Mouse (Mus musculus): ENCODE results near the gene Prr13. TPM values are rescaled to one million over a fixed set of nuclear protein-coding genes. Genes with fewer than 3 reads are reported as not detected.

Gene Prr13
- polyA plus RNA-seq, 1 experiment, result 123 TPM

DNA sequence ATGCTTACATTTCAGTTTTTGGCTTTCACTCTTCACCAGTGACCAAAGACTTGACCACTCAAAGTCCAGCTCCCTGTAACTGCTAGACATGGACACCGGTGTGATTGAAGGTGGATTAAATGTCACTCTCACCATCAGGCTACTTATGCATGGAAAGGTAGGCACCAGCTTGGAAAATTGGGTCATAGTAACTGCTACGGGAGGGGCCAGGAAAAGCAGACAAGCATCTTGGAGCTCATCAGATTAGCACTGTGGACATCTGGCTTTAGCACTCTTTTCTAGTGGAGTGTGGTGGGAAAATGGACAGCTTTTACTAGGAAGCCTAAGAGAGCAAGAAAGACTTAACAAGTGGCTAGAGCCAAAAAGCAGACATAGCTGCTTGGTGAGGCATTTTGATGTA lies 14.4 kb downstream of the Prr13 start:
- H3K27me3 ChIP-seq (ENCODE audit: control insufficient read depth, insufficient read depth, low read length), result no peaks in the 10 kb centered on the region

GRCm38 (mm10) chr15:102474520-102474919 lies 15.7 kb downstream of the Prr13 start:
- 91% methylated on average over 2 of the region's 2 CpGs for WGBS
- peaks cover 62% of the 10 kb centered on the region for H3K36me3 ChIP-seq (ENCODE audit: control insufficient read depth, insufficient read depth, low read length)
- H3K4me1 ChIP-seq (replicated peaks; ENCODE audit: control insufficient read depth, insufficient read depth, low read length), result no peaks in the 10 kb centered on the region
- H3K27ac ChIP-seq (ENCODE audit: control insufficient read depth, insufficient read depth, low read length), result no peak overlapping the region
- no peaks in the 10 kb centered on the region for H3K27me3 ChIP-seq (ENCODE audit: control insufficient read depth, insufficient read depth, low read length)
- no peak for DNase-seq
- TF ChIP-seq POLR2A (IDR thresholded peaks at IDR 0.05; ENCODE audit: control insufficient read depth, extremely low read depth, insufficient read depth, low read length, poor library complexity) (no peak), CTCF (IDR thresholded peaks at IDR 0.05; ENCODE audit: borderline replicate concordance, control insufficient read depth, extremely low read depth, insufficient read depth, low read length, poor library complexity) (no peak)
- H3K4me3 ChIP-seq (ENCODE audit: control insufficient read depth, insufficient read depth, low read length), result no peak overlapping the region

More for the DNA sequence above, 14.4 kb downstream of the Prr13 start:
- no peak for TF ChIP-seq CTCF (IDR thresholded peaks at IDR 0.05; ENCODE audit: borderline replicate concordance, control insufficient read depth, extremely low read depth, insufficient read depth, low read length, poor library complexity)
- TF ChIP-seq POLR2A (IDR thresholded peaks at IDR 0.05; ENCODE audit: control insufficient read depth, extremely low read depth, insufficient read depth, low read length, poor library complexity), result no peak
- H3K4me3 ChIP-seq (ENCODE audit: control insufficient read depth, insufficient read depth, low read length), result no peak overlapping the region
- H3K4me1 ChIP-seq (replicated peaks; ENCODE audit: control insufficient read depth, insufficient read depth, low read length), result no peaks in the 10 kb centered on the region
- no peak overlapping the region for H3K27ac ChIP-seq (ENCODE audit: control insufficient read depth, insufficient read depth, low read length)
- no peak for DNase-seq
- 84% methylated on average over 2 of the region's 2 CpGs for WGBS
- H3K36me3 ChIP-seq (ENCODE audit: control insufficient read depth, insufficient read depth, low read length), result peaks cover 49% of the 10 kb centered on the region

- Histone ChIP-seq H3K4me1 (replicated peaks; ENCODE audit: control insufficient read depth, insufficient read depth, low read length) (no peaks in the 10 kb centered on the region), H3K27me3 (ENCODE audit: control insufficient read depth, insufficient read depth, low read length) (no peaks in the 10 kb centered on the region), H3K4me3 (ENCODE audit: control insufficient read depth, insufficient read depth, low read length) (no peak overlapping the region), H3K36me3 (ENCODE audit: control insufficient read depth, insufficient read depth, low read length) (peaks cover 92% of the 10 kb centered on the region), H3K27ac (ENCODE audit: control insufficient read depth, insufficient read depth, low read length) (no peak overlapping the region)
- DNase-seq, result no peak
- TF ChIP-seq CTCF (IDR thresholded peaks at IDR 0.05; ENCODE audit: borderline replicate concordance, control insufficient read depth, extremely low read depth, insufficient read depth, low read length, poor library complexity) (no peak), POLR2A (IDR thresholded peaks at IDR 0.05; ENCODE audit: control insufficient read depth, extremely low read depth, insufficient read depth, low read length, poor library complexity) (no peak)
- WGBS, result 97% methylated on average over 3 of the region's 3 CpGs
Measured at GRCm38 (mm10) chr15:102483136-102483535, 24.3 kb downstream of the Prr13 start.

DNA sequence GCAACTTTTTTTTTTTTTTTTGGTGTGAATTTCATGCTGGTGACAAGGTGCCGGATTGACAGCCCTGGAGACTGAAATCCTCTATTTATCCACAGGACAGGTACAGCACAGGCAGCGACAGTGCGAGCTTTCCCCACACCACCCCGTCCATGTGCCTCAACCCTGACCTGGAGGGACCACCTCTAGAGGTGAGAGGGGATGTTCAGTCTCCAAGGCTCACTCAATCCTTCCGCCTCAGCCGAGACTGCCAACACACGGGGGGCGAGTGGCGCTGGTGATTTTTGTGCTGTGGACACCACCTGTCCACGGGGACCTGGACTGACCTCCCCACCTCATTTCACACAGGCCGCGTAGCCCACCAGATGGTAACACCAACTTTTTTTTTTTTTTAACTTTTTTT lies 27.0 kb downstream of the Prr13 start:
- Histone ChIP-seq H3K4me1 (replicated peaks; ENCODE audit: control insufficient read depth, insufficient read depth, low read length) (no peaks in the 10 kb centered on the region), H3K27me3 (ENCODE audit: control insufficient read depth, insufficient read depth, low read length) (no peaks in the 10 kb centered on the region), H3K27ac (ENCODE audit: control insufficient read depth, insufficient read depth, low read length) (no peak overlapping the region), H3K4me3 (ENCODE audit: control insufficient read depth, insufficient read depth, low read length) (no peak overlapping the region), H3K36me3 (ENCODE audit: control insufficient read depth, insufficient read depth, low read length) (peaks cover 95% of the 10 kb centered on the region)
- 97% methylated on average over 12 of the region's 12 CpGs for WGBS
- DNase-seq, result no peak
- no peak for TF ChIP-seq CTCF (IDR thresholded peaks at IDR 0.05; ENCODE audit: borderline replicate concordance, control insufficient read depth, extremely low read depth, insufficient read depth, low read length, poor library complexity)
- no peak for TF ChIP-seq POLR2A (IDR thresholded peaks at IDR 0.05; ENCODE audit: control insufficient read depth, extremely low read depth, insufficient read depth, low read length, poor library complexity)

- H3K4me3 ChIP-seq (ENCODE audit: control insufficient read depth, insufficient read depth, low read length), result no peak overlapping the region
- no peaks in the 10 kb centered on the region for H3K4me1 ChIP-seq (replicated peaks; ENCODE audit: control insufficient read depth, insufficient read depth, low read length)
- WGBS, result 94% methylated on average over 1 of the region's 1 CpGs
- no peak overlapping the region for H3K27ac ChIP-seq (ENCODE audit: control insufficient read depth, insufficient read depth, low read length)
- TF ChIP-seq CTCF (IDR thresholded peaks at IDR 0.05; ENCODE audit: borderline replicate concordance, control insufficient read depth, extremely low read depth, insufficient read depth, low read length, poor library complexity), result no peak
- no peak for TF ChIP-seq POLR2A (IDR thresholded peaks at IDR 0.05; ENCODE audit: control insufficient read depth, extremely low read depth, insufficient read depth, low read length, poor library complexity)
- no peak for DNase-seq
- no peaks in the 10 kb centered on the region for H3K27me3 ChIP-seq (ENCODE audit: control insufficient read depth, insufficient read depth, low read length)
- H3K36me3 ChIP-seq (ENCODE audit: control insufficient read depth, insufficient read depth, low read length), result peaks cover 93% of the 10 kb centered on the region
Measured at GRCm38 (mm10) chr15:102487664-102488063, 28.8 kb downstream of the Prr13 start.

DNA sequence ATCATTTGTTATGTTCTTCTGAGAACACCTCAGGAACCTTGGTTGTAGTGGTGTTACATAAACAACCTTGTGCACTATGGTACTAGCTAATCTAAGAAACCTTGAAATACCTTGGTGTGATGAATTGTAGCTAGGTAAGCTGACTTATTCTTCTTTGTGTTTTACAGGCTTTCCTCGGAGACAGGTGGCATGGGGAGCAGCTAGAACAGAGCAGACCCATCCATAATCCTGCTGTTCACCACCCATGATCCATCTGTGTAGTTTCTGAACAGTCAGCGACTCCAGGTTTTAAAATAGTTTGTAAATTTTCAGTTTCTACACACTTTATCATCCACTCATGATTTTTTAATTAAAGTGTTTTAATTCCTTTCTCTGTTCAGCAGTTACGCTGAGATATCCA lies 39.5 kb downstream of the Prr13 start:
- peaks cover 99% of the 10 kb centered on the region for H3K36me3 ChIP-seq (ENCODE audit: control insufficient read depth, insufficient read depth, low read length)
- WGBS, result 91% methylated on average over 3 of the region's 3 CpGs
- no peaks in the 10 kb centered on the region for H3K27me3 ChIP-seq (ENCODE audit: control insufficient read depth, insufficient read depth, low read length)
- no peak for DNase-seq
- no peaks in the 10 kb centered on the region for H3K4me1 ChIP-seq (replicated peaks; ENCODE audit: control insufficient read depth, insufficient read depth, low read length)
- no peak overlapping the region for H3K27ac ChIP-seq (ENCODE audit: control insufficient read depth, insufficient read depth, low read length)
- no peak overlapping the region for H3K4me3 ChIP-seq (ENCODE audit: control insufficient read depth, insufficient read depth, low read length)
- TF ChIP-seq POLR2A (IDR thresholded peaks at IDR 0.05; ENCODE audit: control insufficient read depth, extremely low read depth, insufficient read depth, low read length, poor library complexity) (no peak), CTCF (IDR thresholded peaks at IDR 0.05; ENCODE audit: borderline replicate concordance, control insufficient read depth, extremely low read depth, insufficient read depth, low read length, poor library complexity) (no peak)

GRCm38 (mm10) chr15:102499370-102499769 lies 40.5 kb downstream of the Prr13 start:
- Histone ChIP-seq H3K4me1 (replicated peaks; ENCODE audit: control insufficient read depth, insufficient read depth, low read length) (no peaks in the 10 kb centered on the region), H3K27me3 (ENCODE audit: control insufficient read depth, insufficient read depth, low read length) (no peaks in the 10 kb centered on the region), H3K36me3 (ENCODE audit: control insufficient read depth, insufficient read depth, low read length) (peaks cover 94% of the 10 kb centered on the region), H3K4me3 (ENCODE audit: control insufficient read depth, insufficient read depth, low read length) (no peak overlapping the region), H3K27ac (ENCODE audit: control insufficient read depth, insufficient read depth, low read length) (no peak overlapping the region)
- no peak for DNase-seq
- no peak for TF ChIP-seq POLR2A (IDR thresholded peaks at IDR 0.05; ENCODE audit: control insufficient read depth, extremely low read depth, insufficient read depth, low read length, poor library complexity)
- no peak for TF ChIP-seq CTCF (IDR thresholded peaks at IDR 0.05; ENCODE audit: borderline replicate concordance, control insufficient read depth, extremely low read depth, insufficient read depth, low read length, poor library complexity)
- WGBS, result 77% methylated on average over 3 of the region's 3 CpGs

Measured in thymus, adult 2 months (tissue).